Mouse (Mus musculus) testis, postnatal 14 days (tissue): ENCODE data around the gene Faap20.

Experiments
- DNase-seq: peaks from one replicate; pipeline ENCODE4 v3.0.0; 2021; ENCODE audit warnings: low spot score

Faap20 gene

GRCm38 (mm10) chr4:155286090-155286489 lies 36.5 kb downstream of the Faap20 start:
- DNase-seq: no peak

GRCm38 (mm10) chr4:155287713-155288112 lies 38.1 kb downstream of the Faap20 start:
- DNase-seq: no peak

GRCm38 (mm10) chr4:155288586-155288985 lies 39.0 kb downstream of the Faap20 start:
- no peak for DNase-seq

- DNase-seq: no peak
These were observed 40.4 kb downstream of the Faap20 start for GRCm38 (mm10) chr4:155290045-155290444.

- DNase-seq: no peak
These were observed 43.3 kb downstream of the Faap20 start for GRCm38 (mm10) chr4:155292863-155293262.

GRCm38 (mm10) chr4:155294381-155294780 lies 44.8 kb downstream of the Faap20 start:
- DNase-seq: no peak

GRCm38 (mm10) chr4:155295026-155295590 lies 45.5 kb downstream of the Faap20 start:
- no peak for DNase-seq

- no peak for DNase-seq
These were observed 46.4 kb downstream of the Faap20 start for GRCm38 (mm10) chr4:155295996-155296395.

- peak; percentile 34 for DNase-seq
These were observed 47.5 kb downstream of the Faap20 start for GRCm38 (mm10) chr4:155297057-155297456.

- no peak for DNase-seq
These were observed 49.2 kb downstream of the Faap20 start for GRCm38 (mm10) chr4:155298826-155299225.

- DNase-seq: no peak
These were observed 51.0 kb downstream of the Faap20 start for GRCm38 (mm10) chr4:155300421-155301097.

GRCm38 (mm10) chr4:155301098-155301447 lies 51.5 kb downstream of the Faap20 start:
- no peak for DNase-seq

- no peak for DNase-seq
These were observed 52.4 kb downstream of the Faap20 start for GRCm38 (mm10) chr4:155301965-155302364.

GRCm38 (mm10) chr4:155304508-155305096 lies 55.0 kb downstream of the Faap20 start:
- DNase-seq: no peak

GRCm38 (mm10) chr4:155305531-155306031 lies 56.0 kb downstream of the Faap20 start:
- DNase-seq: no peak
